Mouse (Mus musculus) forebrain, embryonic 16.5 days (tissue): ENCODE data around the gene Rerg. TPM values are rescaled to one million over a fixed set of nuclear protein-coding genes. Genes with fewer than 3 reads are reported as not detected.

Source experiments
- ATAC-seq: fragments of 200-750 bp; cut with Nextera tagmentation; 2 replicates; pipeline ENCODE4 v1.8.0; 2017; ENCODE audit warnings: mild to moderate bottlenecking, moderate library complexity
- H3K27ac ChIP-seq: fragments of 300-500 bp; sonication (generic); 2 replicates; pipeline ENCODE4 v1.5.1; 2014; ENCODE audit warnings: low read length, control low read depth
- H3K27me3 ChIP-seq: fragments of 300-500 bp; sonication (generic); replicated peaks from 2 replicates; pipeline ENCODE4 v1.6.1; 2014; ENCODE audit warnings: low read length; ENCODE audit not compliant: control insufficient read depth, insufficient read depth
- H3K36me3 ChIP-seq: fragments of 300-500 bp; sonication (generic); 2 replicates; pipeline ENCODE4 v1.6.1; 2014; ENCODE audit not compliant: control insufficient read depth, insufficient read depth
- H3K4me1 ChIP-seq: fragments of 300-500 bp; sonication (generic); replicated peaks from 2 replicates; pipeline ENCODE4 v1.6.1; 2014; ENCODE audit warnings: low read length; ENCODE audit not compliant: control insufficient read depth, insufficient read depth
- H3K4me2 ChIP-seq: fragments of 300-500 bp; sonication (generic); 2 replicates; pipeline ENCODE4 v1.6.1; 2014; ENCODE audit warnings: mild to moderate bottlenecking, low read length, control low read depth
- H3K4me3 ChIP-seq: fragments of 300-500 bp; sonication (generic); replicated peaks from 2 replicates; pipeline ENCODE4 v1.5.1; 2014; ENCODE audit warnings: mild to moderate bottlenecking, low read length, control low read depth
- H3K9ac ChIP-seq: fragments of 300-500 bp; sonication (generic); replicated peaks from 2 replicates; pipeline ENCODE4 v1.6.1; 2014; ENCODE audit warnings: low read depth, low read length, control low read depth
- H3K9me3 ChIP-seq: fragments of 300-500 bp; sonication (generic); 2 replicates; pipeline ENCODE4 v1.6.1; 2016; ENCODE audit warnings: low read length; ENCODE audit not compliant: control insufficient read depth
- WGBS: fragments of 180-500 bp; shearing (Covaris S2); extraction: QIAGEN DNeasy Blood & Tissue Kit; methylation state at CpG from one replicate; pipeline ENCODE4 v1.1.7; 2014; 5-methylcytosine and 5-hydroxymethylcytosine counted together
- polyA plus RNA-seq: library from polyadenylated mRNA; unstranded; fragments of >200 nt; fragmentation: Nextera tagmentation; extraction: Ambion mirVana; gene quantifications from 2 replicates; pipeline ENCODE4 v1.2.1, GENCODE M21; 2015

Rerg gene
- polyA plus RNA-seq, 1 experiment from 2014 or later, result 7.2 TPM

DNA sequence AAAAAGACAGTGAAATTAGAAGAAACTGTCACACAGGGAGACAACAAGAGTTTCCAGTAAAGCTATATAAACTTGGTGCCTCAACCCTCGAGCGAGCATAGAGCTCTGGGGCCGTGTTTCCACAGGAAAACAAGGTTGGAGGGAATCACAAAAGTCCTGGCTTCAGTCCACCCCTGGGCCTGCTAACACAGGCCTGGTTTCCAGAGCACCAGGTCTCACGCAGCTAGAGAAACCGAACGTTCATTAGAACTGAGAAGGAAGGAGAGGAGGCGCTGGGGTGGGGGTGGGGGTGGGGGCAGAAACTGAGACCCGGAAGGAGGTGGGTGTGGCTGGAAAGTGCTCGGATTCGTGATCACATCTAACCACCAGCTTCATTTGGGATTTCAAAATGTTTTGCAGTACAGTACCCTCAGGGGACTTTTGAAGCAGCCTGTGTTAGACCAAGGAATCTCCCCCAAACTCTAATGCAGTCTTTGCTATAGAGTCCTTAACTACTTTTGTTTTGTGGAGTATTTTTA lies 67.6 kb downstream of the Rerg start:
- 0 out of 2 replicates have a peak, but pooled peaks cover 3% of the 10 kb centered on the region for H3K4me1 ChIP-seq
- H3K9me3 ChIP-seq, result no peaks in the 10 kb centered on the region
- no peak overlapping the region for H3K9ac ChIP-seq
- no peaks in the 10 kb centered on the region for H3K36me3 ChIP-seq
- no peak overlapping the region for H3K27ac ChIP-seq
- H3K4me3 ChIP-seq, result no peak overlapping the region
- ATAC-seq, result 0 out of 2 replicates have a peak, but pooled peaks have one; percentile 26
- 51% methylated on average over 10 of the region's 10 CpGs for WGBS
- no peak overlapping the region for H3K4me2 ChIP-seq
- H3K27me3 ChIP-seq, result no peaks in the 10 kb centered on the region

DNA sequence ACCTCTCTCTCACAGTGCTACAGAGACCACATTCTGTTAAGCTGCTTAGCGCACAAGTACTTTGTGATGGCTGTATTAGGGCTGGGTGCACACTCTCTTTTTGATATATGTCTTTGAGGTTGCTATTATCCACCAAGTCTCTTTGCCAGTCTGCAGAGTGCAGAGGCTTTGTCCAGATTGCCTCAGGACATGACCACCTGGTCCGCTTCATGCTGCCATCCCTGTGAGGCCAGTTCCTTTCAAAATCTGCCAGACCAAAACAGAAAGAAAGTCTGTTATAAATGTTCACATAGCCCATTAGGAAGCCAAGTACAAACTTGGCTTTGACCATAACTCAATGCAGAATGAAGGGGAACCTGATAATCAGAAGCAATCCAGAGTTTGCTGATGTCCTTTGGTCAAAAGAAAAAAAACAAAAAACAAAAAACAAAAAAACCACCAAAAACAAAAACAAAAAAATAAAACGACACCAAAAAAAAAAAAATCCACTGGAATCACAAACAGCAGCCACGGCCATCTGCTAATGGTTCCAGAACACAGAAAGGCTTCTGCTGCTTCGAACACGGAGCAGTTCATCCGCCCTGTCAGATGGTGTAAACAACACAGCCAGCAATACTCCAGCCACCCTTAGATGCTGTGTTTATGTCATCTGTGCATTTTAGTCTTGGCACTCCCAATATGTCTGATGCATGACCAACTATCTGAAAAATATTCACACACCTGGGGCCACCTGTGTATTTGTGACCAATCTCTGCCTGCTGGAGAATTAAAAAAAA lies 68.2 kb downstream of the Rerg start:
- ATAC-seq, result peak; percentile 52; the same call in 1 of the 2 replicates

DNA sequence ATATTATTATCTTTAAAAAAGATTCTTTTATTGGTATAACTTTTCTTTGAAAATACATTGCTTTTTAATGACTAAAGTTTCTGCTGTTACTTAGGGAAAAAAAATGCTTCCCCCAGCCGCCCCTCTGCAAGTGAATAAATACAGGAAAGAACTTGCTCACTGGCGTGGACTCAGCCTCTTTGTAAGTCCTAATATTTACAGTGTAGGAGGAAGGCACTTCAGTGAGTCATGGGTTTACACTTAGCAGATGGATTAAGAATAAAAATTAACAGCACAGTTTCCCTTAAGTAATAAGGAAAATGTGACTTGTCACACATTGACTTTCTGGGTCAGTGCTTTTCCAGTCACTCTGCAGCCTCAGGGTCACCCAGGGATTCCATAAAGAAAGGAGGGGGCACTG lies 70.0 kb downstream of the Rerg start:
- Histone ChIP-seq H3K36me3 (no peaks in the 10 kb centered on the region), H3K27ac (no peak overlapping the region), H3K9me3 (no peaks in the 10 kb centered on the region), H3K27me3 (no peaks in the 10 kb centered on the region), H3K4me1 (0 out of 2 replicates have a peak, but pooled peaks cover 3% of the 10 kb centered on the region), H3K4me2 (no peak overlapping the region), H3K4me3 (no peak overlapping the region), H3K9ac (no peak overlapping the region)
- no peak for ATAC-seq
- 64% methylated on average over 2 of the region's 2 CpGs for WGBS

More for the DNA sequence above, 68.2 kb downstream of the Rerg start:
- no peaks in the 10 kb centered on the region for H3K27me3 ChIP-seq
- 51% methylated on average over 7 of the region's 7 CpGs for WGBS
- H3K4me2 ChIP-seq, result no peak overlapping the region
- H3K36me3 ChIP-seq, result no peaks in the 10 kb centered on the region
- no peak overlapping the region for H3K9ac ChIP-seq
- H3K4me1 ChIP-seq, result 0 out of 2 replicates have a peak, but pooled peaks cover 3% of the 10 kb centered on the region
- H3K4me3 ChIP-seq, result no peak overlapping the region
- no peaks in the 10 kb centered on the region for H3K9me3 ChIP-seq
- H3K27ac ChIP-seq, result no peak overlapping the region

DNA sequence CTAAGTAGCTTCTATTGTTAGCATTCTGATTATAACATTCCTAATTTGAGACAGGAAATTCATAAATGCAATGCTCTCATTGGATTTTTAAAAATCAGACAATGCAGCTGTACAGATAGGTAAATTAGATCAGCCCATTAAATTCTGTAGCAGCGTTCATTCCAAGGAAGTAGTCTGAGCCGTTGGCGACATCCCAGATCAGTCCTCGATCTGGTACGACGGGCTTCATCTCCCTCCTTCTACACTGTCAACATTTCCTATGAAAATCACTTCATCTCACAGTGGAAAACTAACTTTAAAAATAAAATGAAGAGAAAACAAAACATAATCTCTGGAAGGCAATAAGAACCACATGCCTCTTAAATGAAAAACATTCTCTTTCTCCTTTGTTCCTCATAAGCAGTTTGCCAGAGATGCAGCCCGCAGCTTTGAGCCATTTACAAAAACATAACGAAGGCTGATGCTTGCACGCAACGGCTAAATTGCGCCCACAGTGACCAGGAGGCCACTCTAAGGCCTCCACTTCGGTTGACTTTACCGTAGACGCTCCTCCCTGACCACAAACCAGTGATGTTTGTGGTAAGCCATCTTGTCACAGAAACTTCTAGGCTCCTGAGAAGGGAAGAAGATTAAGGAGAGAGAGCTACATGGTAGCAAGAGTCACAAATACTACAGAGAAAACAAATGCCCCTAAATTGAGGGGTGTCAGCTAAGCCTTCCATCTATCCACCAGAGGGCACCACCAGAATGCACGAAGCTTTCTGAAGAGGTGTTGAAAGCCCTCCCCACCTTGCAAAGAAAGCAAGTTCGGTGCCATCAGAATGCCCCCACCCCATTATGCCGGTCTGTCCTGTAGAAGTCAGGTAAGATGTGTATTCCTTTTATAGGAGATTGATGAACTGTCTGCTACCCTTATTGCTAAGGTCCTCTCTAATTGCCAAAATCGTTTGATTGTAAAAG lies 71.8 kb downstream of the Rerg start:
- no peaks in the 10 kb centered on the region for H3K27me3 ChIP-seq
- no peak overlapping the region for H3K27ac ChIP-seq
- WGBS, result 57% methylated on average over 18 of the region's 18 CpGs
- H3K9ac ChIP-seq, result no peak overlapping the region
- H3K36me3 ChIP-seq, result no peaks in the 10 kb centered on the region
- no peaks in the 10 kb centered on the region for H3K9me3 ChIP-seq
- no peak overlapping the region for H3K4me3 ChIP-seq
- ATAC-seq, result no peak
- 0 out of 2 replicates have a peak, but pooled peaks cover 3% of the 10 kb centered on the region for H3K4me1 ChIP-seq
- no peak overlapping the region for H3K4me2 ChIP-seq

DNA sequence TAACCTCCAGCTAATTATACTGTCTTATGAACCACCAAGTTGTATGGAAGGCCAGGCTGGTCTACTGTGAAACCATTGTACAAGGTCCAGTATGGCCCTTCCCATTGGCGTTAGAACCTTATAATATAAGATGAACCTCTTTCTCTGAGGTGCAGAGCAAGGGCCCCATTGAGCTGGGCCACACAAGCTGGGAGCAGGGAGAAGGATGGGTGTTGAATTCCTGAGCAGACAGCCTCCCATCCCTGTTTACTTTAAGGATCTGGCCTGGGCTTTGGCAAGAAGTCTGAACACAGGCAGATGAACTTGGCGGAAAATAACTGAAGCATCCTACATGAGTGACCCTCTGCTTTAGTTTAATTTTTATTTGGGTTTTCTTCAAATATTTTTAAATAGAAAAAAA lies 75.8 kb downstream of the Rerg start:
- no peaks in the 10 kb centered on the region for H3K27me3 ChIP-seq
- H3K36me3 ChIP-seq, result no peaks in the 10 kb centered on the region
- no peak for ATAC-seq
- H3K27ac ChIP-seq, result no peak overlapping the region
- H3K9ac ChIP-seq, result no peak overlapping the region
- no peaks in the 10 kb centered on the region; the same call in 1 of the 2 replicates for H3K9me3 ChIP-seq
- no peak overlapping the region for H3K4me2 ChIP-seq
- WGBS, result 90% methylated on average over 2 of the region's 2 CpGs
- H3K4me3 ChIP-seq, result no peak overlapping the region
- H3K4me1 ChIP-seq, result no peaks in the 10 kb centered on the region

DNA sequence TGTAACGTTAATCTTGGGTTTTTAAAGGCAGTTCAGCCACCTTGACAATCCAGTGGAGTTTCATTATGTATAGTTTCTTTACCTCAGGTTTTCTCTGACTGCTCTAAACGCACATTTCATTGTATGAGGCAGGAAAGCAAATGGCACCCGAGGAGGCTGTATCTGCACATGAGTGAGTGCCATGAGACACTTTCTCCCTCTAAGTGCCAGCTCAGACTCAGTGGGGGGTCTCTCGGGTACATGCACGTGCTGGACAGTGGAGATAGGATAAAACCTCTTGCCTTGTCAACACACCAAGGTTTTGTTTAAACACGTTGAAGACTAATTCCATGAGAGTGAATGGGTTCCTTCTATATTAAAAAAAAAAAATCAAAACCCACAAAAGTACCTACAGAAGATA lies 81.8 kb downstream of the Rerg start:
- Histone ChIP-seq H3K4me2 (no peak overlapping the region), H3K27me3 (no peaks in the 10 kb centered on the region), H3K4me3 (no peak overlapping the region), H3K27ac (no peak overlapping the region), H3K36me3 (no peaks in the 10 kb centered on the region), H3K9me3 (no peaks in the 10 kb centered on the region; the same call in 1 of the 2 replicates), H3K4me1 (peaks cover 5% of the 10 kb centered on the region; the same call in 1 of the 2 replicates), H3K9ac (no peak overlapping the region)
- ATAC-seq, result no peak
- 71% methylated on average over 6 of the region's 6 CpGs for WGBS

DNA sequence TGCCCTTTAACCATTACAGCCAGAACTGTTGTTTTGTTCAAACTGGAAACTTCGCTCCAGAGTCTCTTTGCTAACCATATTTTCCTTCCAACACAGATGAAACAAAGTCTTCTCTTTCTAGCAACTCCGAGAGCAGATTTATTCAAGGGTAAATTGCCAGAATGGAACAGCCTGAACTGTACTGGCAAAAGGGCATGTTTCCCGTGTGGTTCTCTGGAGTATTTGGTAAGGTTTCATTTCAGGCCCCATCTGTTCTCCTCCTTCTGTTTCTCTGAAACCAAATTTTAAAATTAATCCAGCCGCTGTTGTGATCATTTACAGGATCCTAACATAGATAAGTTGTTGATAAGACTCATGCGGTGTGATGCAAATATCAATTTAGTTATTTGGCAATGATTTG lies 82.3 kb downstream of the Rerg start:
- no peak for ATAC-seq
- Histone ChIP-seq H3K36me3 (no peaks in the 10 kb centered on the region), H3K27me3 (no peaks in the 10 kb centered on the region), H3K9ac (no peak overlapping the region), H3K9me3 (no peaks in the 10 kb centered on the region; the same call in 1 of the 2 replicates), H3K4me1 (peaks cover 5% of the 10 kb centered on the region; the same call in 1 of the 2 replicates), H3K27ac (no peak overlapping the region), H3K4me3 (no peak overlapping the region), H3K4me2 (no peak overlapping the region)
- 49% methylated on average over 5 of the region's 5 CpGs for WGBS

DNA sequence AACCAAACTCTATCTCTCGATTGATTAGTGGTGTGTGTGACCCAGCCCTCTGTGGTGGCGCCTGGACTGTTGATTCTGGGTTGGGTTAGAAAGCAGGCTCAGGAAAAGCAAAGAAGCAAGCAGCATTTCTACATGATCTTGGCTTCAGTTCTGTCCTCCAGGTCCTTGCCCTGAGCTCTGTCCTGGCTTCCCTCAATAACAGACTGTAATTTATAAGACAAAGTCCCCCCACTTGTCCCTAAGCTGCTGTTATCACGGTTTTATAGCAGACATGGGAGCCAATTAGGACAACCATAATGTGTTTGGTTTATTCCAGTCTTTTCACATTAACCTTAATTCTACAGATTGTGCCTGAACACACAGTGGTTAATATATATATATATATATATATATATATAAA lies 82.8 kb downstream of the Rerg start:
- Histone ChIP-seq H3K27me3 (no peaks in the 10 kb centered on the region), H3K9me3 (no peaks in the 10 kb centered on the region; the same call in 1 of the 2 replicates)

DNA sequence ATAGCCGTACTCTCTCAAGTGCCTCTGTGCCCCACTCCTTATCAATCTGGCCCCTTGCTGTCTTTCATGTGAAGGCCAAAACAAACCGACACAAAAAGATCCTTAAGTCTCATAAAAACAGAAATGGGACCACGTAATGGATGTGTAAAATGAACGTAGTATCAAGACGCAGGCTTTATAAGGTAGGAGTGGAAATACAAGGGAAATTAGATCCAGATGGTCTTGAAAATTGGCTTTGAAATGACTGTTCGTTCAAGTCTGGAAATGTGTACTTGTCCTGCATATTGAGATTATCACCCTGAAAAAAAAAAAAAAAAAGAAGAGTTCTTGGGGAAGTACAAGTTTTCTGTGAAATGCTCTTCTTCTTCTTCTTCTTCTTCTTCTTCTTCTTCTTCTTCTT lies 90.6 kb downstream of the Rerg start:
- 89% methylated on average over 6 of the region's 6 CpGs for WGBS
- no peak overlapping the region for H3K4me3 ChIP-seq
- no peak overlapping the region for H3K4me2 ChIP-seq
- H3K27me3 ChIP-seq, result no peaks in the 10 kb centered on the region
- H3K9me3 ChIP-seq, result no peaks in the 10 kb centered on the region; the same call in 1 of the 2 replicates
- H3K9ac ChIP-seq, result no peak overlapping the region
- ATAC-seq, result no peak
- no peaks in the 10 kb centered on the region for H3K4me1 ChIP-seq
- H3K36me3 ChIP-seq, result no peaks in the 10 kb centered on the region
- H3K27ac ChIP-seq, result no peak overlapping the region

More for the DNA sequence above, 82.8 kb downstream of the Rerg start:
- ATAC-seq, result no peak
- peaks cover 5% of the 10 kb centered on the region; the same call in 1 of the 2 replicates for H3K4me1 ChIP-seq
- H3K4me3 ChIP-seq, result no peak overlapping the region
- no peak overlapping the region for H3K4me2 ChIP-seq
- 71% methylated on average over 3 of the region's 3 CpGs for WGBS
- H3K36me3 ChIP-seq, result no peaks in the 10 kb centered on the region
- H3K9ac ChIP-seq, result no peak overlapping the region
- no peak overlapping the region for H3K27ac ChIP-seq
